Mouse (Mus musculus) thymus, adult 18-20 months (tissue): ENCODE results near the gene Cep19.

Experiments
- DNase-seq, 2 experiments: peaks; one replicate each; pipeline ENCODE4 v3.0.0; 2022; ENCODE audit warnings: mixed read lengths in 2 of 2

The Cep19 gene

DNA sequence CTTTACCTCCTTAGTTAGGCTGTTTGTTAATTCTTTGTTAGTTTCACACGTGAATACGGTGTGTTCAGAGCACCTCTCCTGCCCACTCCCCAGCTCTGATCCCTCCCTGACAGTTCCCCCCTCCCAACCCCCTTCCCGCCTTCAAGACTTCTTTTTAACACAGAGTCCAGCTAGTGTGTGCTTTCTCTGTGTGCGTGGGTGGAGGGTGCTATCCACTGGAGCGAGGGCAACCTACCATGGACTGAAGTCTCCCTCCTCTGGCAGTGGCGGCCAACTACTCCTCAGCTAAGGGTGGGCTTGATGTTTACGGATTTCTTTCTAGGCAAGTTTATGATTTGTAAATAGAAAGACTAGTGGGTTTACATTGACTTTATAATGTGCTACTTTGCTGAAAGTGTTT is 8.6 kb downstream of the Cep19 start:
- DNase-seq = peak; percentile 48 to 69

GRCm38 (mm10) chr16:32108578-32108977 is 9.0 kb downstream of the Cep19 start:
- no peak for DNase-seq

DNA sequence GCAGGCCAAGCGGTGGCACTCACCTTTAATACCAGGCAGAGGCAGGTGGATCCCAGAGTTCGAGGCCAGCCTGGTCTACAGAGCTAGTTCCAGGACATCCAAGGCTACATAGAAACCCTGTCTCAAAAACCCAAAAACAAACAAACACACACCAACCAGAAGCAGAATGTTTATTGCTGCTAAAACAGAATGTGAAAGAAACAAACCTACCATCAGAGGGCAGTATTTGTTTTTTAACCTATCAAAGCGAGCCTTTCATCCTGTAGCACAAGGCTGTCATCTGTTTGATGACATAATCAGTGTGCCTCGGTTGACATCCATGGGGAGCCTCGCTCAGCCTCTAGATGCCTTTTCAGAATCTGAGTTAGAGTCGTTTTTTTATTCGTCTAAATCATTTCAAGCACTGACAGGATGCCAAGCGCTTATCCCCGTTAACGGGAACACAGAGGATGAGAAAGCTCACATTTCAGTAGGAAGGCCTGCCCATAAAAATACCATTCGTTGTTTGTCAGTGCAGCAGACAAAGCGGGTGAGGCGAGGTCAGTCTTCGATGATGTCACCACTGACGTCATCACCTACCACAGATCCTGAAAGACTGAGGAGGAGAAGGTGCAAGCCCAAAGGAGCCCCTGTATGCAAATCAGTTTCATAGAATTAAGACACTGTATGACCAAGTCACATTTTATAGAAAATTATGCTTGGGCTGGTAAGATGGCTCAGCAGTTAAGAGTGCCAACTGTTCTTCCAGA is 11.5 kb downstream of the Cep19 start:
- DNase-seq = no peak

DNA sequence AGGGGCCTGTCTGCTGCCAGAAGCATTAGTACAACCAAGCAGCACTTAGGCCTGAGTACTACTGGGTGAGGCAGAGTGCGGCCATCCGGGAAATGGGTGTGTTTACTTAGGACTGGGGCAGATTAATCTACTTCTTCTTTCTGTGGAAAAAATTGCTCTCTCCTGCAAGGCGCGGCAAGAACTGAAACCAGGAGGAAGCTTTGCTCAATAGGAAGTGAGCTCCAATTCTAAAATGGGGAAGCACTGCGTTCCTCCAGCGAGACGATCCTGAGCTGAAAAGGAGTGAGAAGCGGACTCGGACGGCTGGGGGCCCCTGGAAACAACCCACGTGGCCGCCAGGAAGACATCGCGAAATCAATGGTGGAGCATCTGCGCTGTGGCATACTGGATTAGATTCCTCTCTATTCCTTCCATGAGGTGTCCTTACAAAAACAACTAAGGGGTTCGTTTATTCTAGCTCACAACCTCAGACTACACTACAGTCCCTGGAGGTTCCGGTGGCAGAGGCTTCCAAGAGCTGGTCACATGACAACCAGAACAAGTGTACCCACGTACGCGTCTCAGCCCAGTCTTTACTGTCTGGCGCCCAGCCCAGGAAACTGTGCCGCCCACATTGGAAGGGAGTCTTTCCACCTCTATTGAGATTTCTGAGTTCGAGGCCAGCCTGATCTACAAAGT is 14.1 kb downstream of the Cep19 start:
- DNase-seq = peak; percentile 56 to 66

DNA sequence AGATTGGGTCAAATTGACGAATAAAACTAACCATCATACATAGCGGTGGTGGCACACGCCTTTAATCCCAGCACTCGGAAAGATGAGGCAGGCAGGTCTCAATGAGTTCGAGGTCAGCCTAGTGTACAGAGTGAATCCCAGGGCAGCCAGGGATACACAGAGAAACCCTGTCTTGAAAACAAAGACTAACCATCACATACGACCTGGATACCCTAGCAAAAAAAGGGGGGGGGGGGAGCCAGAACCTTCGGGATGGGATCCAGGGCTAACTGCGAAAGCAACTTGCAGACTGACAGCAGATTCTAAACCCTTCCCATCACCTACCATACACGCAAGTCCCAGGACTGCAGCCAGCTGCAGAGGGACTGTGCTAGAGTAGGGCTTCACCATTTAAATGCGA is 14.8 kb downstream of the Cep19 start:
- DNase-seq = no peak

GRCm38 (mm10) chr16:32114968-32115695 is 15.5 kb downstream of the Cep19 start:
- DNase-seq = peak; percentile 66 to 72

DNA sequence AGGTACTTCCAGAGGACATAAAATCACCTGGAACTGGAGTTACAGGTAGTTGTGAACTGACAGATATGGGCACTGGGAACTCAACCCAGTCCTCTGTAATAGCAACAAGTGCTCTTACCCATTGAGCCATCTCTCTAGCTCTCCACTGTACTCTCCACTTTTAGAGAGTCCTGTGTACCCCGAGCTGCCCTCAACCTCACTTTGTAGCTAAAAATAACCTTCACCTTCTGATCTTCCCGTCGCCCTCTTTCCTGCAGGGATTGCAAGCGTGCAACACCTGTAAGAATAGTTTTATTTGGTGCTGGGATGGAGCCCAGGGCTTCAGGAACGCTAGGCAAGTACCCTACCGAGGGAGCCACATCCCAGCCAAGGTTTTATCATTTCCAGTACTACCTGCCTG is 16.2 kb downstream of the Cep19 start:
- DNase-seq = no peak

GRCm38 (mm10) chr16:32116186-32116585 is 16.6 kb downstream of the Cep19 start:
- DNase-seq = no peak

- DNase-seq = no peak
These were observed 20.9 kb downstream of the Cep19 start for GRCm38 (mm10) chr16:32120454-32120853.

GRCm38 (mm10) chr16:32124020-32124419 is 24.4 kb downstream of the Cep19 start:
- no peak for DNase-seq

DNA sequence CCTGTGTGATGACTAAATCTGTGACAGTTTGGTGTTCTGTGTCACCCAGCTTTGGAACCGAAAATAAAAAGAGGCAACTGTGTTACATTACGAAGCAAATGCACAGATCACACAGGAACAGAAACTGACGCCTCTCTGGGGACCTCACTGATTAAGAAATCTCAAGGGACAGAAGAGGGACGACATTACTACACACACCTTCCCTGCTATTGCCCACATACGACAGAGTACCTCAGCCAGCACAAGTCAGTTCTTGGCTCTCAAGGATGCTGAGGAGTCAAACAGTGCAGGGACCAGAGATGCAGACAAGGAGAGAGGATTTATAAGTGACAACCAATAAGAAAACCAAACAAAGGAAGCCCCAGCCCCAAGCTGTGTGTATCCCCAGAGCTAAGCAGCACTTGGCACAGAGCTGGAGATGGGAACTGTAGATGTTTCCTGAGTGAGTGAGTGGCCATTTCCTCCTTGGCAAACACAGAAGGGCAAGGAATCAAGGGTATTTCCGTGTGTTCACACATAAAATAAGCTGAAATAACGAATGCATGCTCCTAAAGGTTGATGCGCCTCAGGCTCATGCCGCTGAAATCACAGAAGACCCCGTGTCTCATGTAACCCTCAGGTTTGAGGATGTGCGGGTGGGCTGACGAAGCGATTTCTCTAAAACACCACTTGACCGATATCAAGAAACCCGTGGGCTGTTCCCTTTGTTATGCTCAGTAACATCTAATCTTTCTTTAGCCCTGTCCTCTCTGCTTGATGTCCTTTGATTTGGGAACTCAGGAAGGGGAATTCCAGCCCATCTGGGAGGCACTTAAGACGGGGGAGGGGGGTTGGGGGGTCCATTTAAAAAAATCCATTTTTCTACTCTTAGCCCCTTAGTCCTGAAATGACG is 25.1 kb downstream of the Cep19 start:
- DNase-seq = no peak

GRCm38 (mm10) chr16:32125364-32125763 is 25.8 kb downstream of the Cep19 start:
- DNase-seq = no peak

- DNase-seq = no peak
These were observed 27.4 kb downstream of the Cep19 start for GRCm38 (mm10) chr16:32127046-32127445.

- DNase-seq = no peak
These were observed 30.0 kb downstream of the Cep19 start for GRCm38 (mm10) chr16:32129449-32130189.

DNA sequence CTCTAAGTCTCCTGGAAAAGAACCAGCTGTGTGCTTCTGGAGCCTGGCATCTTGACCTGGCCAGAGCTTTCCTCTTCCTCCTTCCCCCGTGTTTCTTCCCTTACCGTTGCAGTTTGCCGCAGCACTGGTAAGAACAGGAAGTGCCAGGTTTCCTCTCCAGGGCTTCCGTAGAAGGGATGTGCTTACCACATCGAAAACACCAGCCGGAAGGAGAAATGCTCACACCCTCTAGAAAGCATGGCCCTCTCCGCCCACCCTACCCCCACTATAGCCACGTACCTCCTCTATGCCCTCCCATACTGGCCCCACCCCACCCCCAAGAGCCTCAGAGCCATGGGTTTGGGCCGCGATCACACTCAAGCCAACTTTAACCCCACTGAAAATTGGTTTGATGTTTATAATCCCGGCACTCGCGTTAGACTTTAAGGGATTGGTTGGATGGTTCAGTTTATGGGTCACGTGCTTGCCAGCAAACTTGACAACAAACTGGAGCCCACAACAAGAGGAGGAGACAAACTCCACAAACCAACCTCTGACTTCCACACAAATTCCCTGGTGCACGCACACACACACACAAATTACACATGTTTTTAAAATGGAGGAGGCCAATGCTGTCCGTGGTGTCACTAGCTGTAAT is 30.7 kb downstream of the Cep19 start:
- DNase-seq = peak; percentile 66 to 80

DNA sequence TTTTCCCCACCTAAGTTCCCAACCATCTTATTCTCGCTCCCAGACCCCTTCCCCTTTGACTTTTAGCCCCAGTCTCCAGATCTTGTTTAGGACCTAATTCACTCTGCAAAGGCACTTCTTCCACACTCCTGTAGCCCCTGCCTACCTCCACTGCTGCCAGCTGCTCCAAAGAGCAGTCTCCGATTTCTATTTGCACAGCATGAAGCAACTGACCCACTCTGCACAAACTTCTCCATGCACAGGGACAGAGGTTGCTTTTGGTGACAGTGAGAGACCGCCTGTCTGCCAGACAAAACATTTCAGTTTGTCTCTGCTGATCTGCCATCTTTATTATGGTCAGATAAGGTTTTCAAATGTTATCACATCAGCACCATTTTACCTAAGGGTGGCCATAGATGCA is 33.5 kb downstream of the Cep19 start:
- DNase-seq = no peak

- DNase-seq = no peak
These were observed 36.3 kb downstream of the Cep19 start for GRCm38 (mm10) chr16:32135842-32136357.

DNA sequence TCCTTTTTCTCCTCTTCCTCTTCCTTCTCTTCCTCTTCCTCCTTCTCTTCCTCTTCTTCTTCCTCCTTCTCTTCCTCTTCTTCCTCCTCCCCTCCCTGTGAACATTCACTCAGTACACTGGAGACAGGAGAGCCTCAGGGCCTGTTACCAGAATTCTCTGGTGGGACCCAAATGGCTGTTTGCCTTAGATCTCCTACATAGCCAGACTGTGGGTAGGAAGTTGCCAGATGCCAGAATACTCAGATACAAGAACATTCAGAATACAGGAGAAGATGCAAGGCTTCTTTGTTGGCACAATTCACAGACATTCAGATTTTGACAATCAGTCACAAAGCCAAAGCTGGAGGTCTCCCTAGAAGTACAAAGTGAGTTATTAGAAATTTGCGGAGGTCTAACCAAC is 39.4 kb downstream of the Cep19 start:
- DNase-seq = no peak

DNA sequence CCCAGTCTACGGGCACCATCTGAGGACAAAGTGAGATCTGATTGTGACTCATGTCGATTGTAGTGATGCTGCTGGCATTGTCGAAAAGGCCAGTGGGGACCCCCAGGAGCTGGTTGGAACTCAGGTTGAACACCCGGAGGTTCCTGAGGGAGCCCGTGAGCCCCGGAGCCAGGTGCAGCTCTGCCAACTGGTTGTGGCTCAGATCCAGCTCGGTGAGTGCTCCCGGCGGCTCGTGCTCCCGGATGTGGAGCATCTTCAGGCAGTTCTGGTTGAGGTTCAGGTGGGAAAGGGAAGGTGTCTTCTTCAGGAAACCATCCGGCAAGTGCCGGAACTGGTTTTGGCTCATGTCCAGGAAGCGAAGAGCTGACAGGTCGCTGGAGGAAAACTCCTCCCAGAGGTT is 44.2 kb downstream of the Cep19 start:
- DNase-seq = no peak

- DNase-seq = no peak
These were observed 45.0 kb downstream of the Cep19 start for GRCm38 (mm10) chr16:32144592-32144991.

- DNase-seq = no peak
These were observed 48.1 kb downstream of the Cep19 start for GRCm38 (mm10) chr16:32147589-32148207.
